Mouse (Mus musculus) liver, adult (tissue): ENCODE measurements around the gene BC004004.
A peak's percentile ranks its signal among the peaks of the same experiment; 100 is the strongest.
"Not testable (repeated sequence)": the region's sequence is repeated elsewhere in the genome, so short reads cannot be mapped to it uniquely, and the experiment has no call there.

Experiments used
- GATA4 ChIP-seq: IDR thresholded peaks from 2 replicates; pipeline ENCODE4 v1.6.1; 2014; ENCODE audit warnings: mild to moderate bottlenecking, low read length; ENCODE audit not compliant: insufficient replicate concordance

BC004004 gene

DNA sequence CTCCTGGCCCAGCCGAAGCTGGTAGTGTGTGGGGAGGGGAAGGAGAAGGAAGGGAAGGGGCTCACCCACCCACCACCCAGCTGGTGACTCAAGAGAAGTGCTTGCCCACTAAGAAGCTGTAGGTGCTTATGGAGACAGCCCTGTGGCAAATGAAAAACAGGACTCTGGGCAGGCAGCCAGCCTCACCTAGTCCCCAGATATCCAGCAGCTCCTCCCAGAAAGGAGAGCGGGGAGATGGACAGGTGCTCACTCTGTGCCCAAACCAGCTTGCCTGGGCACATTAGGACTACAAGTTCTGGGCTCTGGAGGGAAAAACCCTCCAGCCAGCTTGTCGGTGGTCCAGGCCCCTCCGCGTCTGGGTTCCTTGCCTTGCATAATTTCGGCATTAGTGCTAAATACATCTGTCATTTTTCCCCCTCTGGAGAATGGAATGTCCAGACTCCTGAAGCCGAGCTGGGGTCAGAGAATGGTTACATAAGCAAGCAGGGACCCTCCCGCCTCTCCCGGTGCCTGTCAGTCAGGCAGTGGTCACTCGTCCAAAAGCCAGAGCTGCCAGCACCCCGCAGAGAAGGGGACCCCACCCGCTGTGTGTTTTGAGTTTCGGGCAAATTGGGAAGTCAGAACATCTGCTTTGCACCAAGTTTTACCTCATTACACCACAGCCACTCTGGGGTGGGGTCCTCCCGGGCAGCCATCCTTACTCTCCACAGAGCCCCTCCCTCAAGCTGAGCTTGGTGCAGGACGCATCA, 36.6 kb downstream of the BC004004 start:
- no peak for TF ChIP-seq GATA4

- TF ChIP-seq GATA4 = no peak
Observed at GRCm38 (mm10) chr17:29305871-29306270, 37.3 kb downstream of the BC004004 start.

GRCm38 (mm10) chr17:29310056-29310623, 41.6 kb downstream of the BC004004 start:
- no peak for TF ChIP-seq GATA4

DNA sequence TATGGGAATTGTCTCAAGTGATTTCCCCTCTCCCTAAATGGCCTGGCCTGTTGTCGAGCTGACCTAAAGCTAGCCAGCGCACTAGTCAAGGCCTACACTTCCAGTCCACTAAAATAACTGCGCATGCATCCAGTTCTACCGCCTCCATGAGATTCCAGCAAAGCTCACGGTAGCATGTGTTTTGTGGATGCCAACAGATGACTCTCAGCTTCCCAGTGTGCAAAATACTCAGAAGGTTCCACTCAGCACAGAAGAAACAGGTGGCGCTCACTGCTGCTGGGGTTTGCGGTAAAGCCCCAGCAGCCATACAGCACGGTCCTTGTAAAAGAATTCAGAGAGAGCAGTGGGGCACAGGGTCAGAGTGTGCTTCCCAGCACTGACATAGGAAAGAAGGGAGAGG, 43.0 kb downstream of the BC004004 start:
- no peak for TF ChIP-seq GATA4

DNA sequence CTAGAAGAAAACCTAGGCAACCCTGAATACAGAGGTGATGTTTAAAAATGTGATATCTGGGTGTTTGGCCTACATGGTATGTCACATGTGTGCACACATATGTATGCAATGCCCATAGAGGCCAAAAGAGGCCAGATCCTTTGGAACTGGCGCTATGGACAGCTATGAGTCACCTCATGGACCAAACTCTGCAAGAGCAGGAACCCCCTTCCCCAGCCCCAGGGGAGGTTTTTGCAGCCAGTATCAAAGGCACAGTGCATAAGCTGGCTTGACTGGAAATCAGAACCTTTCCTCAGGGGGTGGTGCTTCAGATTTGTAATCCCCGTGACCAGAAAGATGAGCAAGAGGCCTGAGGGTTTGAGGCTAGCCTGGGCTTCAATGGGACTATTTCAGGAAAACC, 43.5 kb downstream of the BC004004 start:
- no peak for TF ChIP-seq GATA4

GRCm38 (mm10) chr17:29313300-29313699, 44.7 kb downstream of the BC004004 start:
- TF ChIP-seq GATA4 = no peak

DNA sequence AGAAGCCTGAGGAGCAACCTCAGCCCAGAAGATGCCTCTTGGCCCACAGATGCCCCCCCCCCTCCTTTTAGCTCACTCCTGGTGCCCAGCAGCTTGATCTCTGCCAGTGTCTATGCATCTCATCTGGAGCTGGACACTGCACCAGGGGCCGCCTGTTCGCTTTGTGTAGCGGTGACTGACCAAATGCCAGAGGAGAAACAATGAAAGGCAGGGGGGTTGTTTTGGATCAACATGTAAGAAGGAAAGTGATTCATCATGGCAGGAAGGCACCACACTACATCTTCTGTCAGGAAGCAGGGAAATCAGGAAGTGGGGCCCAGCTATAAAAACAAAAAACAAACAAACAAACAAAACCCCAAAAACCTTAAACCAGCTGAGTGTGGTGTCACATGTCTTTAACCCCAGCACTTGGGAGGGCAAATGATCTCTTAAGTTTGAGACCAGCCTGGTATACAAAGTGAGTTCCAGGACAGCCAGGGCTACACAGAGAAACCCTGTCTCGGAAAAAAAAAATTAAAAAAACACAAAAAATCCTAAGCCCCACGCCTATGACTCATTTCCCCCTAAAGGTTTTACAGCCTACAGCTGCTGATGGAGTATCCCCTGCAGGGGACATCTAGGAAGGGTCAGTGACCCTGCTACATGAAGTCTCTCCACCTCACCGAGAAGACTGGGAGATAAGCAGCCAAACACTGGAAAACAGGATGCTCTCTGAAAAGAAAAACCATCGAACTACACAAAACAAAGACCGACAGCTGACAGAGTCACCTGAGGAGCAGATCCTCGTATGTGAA, 47.3 kb downstream of the BC004004 start:
- TF ChIP-seq GATA4 = no peak

- no peak for TF ChIP-seq GATA4
Observed at GRCm38 (mm10) chr17:29316891-29317290, 48.3 kb downstream of the BC004004 start.

DNA sequence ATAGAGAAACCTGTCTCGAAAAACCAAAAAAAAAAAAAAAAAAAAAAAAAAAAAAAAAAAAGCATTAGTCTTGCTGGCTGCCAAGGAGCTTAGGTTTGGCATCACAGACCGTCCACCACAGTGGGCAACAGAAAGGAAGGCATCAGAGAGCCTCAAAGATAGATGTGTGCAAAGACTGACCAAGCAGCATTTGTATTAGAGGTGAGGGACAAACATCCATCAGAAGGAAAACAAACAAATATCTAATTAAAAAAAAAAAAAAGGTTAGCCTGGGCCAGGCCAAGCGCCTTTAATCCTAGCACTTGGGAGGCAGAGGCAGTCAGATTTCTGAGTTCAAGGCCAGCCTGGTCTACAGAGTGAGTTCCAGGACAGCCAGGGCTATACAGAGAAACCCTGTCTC, 48.8 kb downstream of the BC004004 start, which contains the start of gene Pi16:
Gene Pi16 (plus strand): TSS at position 301 of the 400 bp plus-strand sequence.
- TF ChIP-seq GATA4 = not testable (repeated sequence)

DNA sequence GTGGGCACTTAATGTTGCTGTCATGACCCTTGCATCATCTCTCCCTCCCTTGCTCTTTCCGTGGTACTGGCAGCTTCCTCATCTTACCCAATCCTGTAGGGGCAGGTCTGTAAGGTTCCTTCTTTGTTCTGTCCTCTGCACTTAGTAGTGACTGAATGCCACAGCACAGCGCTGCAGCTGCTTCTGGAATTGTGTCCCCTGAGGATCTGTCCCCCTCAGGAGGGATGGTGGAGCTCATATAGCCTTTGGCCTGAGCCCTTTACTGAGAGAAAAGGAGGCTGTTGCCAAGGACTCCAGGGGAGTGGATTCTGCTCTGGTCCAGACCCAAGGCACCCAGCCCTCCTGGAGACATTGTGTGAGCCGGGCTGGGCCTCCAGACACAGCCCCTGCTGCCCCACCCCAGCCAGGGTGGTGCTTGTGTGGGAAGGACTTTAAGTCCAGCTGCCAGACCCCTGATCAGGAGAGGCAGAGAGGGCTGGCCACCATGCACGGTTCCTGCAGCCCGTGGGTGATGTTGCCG, 50.2 kb downstream of the BC004004 start:
- no peak for TF ChIP-seq GATA4

DNA sequence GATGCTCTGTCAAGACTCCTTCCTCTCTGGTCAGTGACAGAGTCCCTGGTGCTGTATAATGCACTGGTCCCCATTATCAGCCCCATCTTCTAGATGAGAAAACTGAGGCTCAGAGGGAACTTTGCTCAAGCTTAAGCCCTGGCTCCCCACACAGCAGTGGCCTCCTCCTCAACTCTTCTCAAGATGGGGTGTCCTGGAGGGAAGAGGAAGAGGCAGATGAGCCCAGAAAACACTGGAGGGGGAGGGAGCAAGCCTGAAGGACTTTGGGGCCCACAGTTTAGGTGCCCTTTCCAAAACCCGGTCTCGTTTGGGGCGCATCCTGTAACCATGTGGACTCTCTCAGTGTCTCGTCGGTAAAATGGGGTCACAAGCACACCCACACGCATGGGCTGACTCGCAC, 50.9 kb downstream of the BC004004 start:
- TF ChIP-seq GATA4 = no peak

- peak; percentile 85 for TF ChIP-seq GATA4
Observed at GRCm38 (mm10) chr17:29319881-29320639, 51.5 kb downstream of the BC004004 start.

DNA sequence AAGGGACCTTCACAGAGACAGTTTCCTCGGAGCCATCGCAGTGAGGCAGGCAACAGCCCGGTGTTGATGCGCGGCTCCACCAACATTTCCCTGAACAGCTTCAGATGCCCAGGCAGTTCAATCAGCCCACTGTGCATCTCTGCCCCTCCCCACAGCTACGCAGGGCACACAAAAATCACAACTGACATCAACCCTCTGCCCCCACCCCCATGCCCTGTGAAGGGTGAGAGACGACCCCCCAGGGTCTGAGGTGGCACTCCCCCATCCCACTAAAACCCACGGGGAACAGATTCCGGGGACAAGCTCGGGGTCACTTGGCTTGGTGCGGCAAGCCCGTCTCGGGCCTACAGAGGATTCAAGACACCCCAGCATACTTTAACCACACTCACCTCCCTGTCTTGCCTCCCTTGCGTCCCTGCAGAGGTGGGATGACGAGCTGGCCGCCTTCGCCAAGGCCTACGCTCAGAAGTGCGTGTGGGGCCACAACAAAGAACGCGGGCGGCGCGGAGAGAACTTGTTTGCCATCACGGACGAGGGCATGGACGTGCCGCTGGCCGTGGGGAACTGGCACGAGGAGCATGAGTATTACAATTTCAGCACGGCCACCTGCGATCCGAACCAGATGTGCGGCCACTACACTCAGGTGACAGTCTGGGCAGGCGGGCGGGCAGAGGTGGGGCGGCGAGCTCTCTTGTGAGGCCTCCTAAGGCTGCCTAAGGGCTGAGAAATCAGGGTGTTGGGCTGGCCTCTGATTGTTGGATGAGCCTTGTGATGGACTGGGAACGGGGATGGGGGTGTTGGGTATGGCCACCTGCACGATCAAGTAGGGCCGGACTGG, 53.4 kb downstream of the BC004004 start:
- TF ChIP-seq GATA4 = no peak

GRCm38 (mm10) chr17:29322603-29322962, 54.0 kb downstream of the BC004004 start:
- TF ChIP-seq GATA4 = no peak
